8 mouse cellular contexts compared by ENCODE assay signal in genomic region chr13:21940213-21940612, GRCm38 (mm10). TPM values are rescaled to one million over a fixed set of nuclear protein-coding genes. Genes with fewer than 3 reads are reported as not detected.
DNase-seq lines count a peak whose midpoint lies in the region; ATAC-seq lines count a peak whose summit lies in the region.

No protein-coding gene starts in this region.

- H3K4me3 ChIP-seq in embryonic facial prominence, embryonic 12.5 days: peak overlapping the region; percentile 46
- H3K4me3 ChIP-seq in limb, embryonic 10.5 days: peak overlapping the region; percentile 58
- H3K4me3 ChIP-seq in midbrain, embryonic 12.5 days: peak overlapping the region; percentile 46

- ATAC-seq in embryonic facial prominence, embryonic 12.5 days (ENCODE audit: insufficient number of reproducible peaks, insufficient read depth, low FRiP score, low TSS enrichment): peak; percentile 65
- peak; percentile 44 for ATAC-seq in midbrain, embryonic 12.5 days (ENCODE audit: low FRiP score, low read depth)

- 0% methylated on average over 19 of the region's 19 CpGs for WGBS in embryonic facial prominence, embryonic 12.5 days
- WGBS in limb, embryonic 10.5 days: under 1% methylated on average over 19 of the region's 19 CpGs
- under 1% methylated on average over 19 of the region's 19 CpGs for WGBS in midbrain, embryonic 12.5 days

- no peak overlapping the region; the same call in 1 of the 2 replicates for H3K9ac ChIP-seq in embryonic facial prominence, embryonic 12.5 days
- no peak overlapping the region for H3K9ac ChIP-seq in midbrain, embryonic 12.5 days (replicated peaks)

- peak overlapping the region; percentile 55 for H3K4me2 ChIP-seq in embryonic facial prominence, embryonic 12.5 days (replicated peaks)
- H3K4me2 ChIP-seq in midbrain, embryonic 12.5 days (replicated peaks): peak overlapping the region; percentile 48

- no peaks in the 10 kb centered on the region for H3K36me3 ChIP-seq in embryonic facial prominence, embryonic 12.5 days
- no peaks in the 10 kb centered on the region for H3K36me3 ChIP-seq in limb, embryonic 10.5 days
- H3K36me3 ChIP-seq in midbrain, embryonic 12.5 days: no peaks in the 10 kb centered on the region

- H3K4me1 ChIP-seq in embryonic facial prominence, embryonic 12.5 days: 0 out of 2 replicates have a peak, but pooled peaks cover 3% of the 10 kb centered on the region
- peaks cover 12% of the 10 kb centered on the region for H3K4me1 ChIP-seq in limb, embryonic 10.5 days
- no peaks in the 10 kb centered on the region for H3K4me1 ChIP-seq in midbrain, embryonic 12.5 days

- H3K27me3 ChIP-seq in embryonic facial prominence, embryonic 12.5 days: no peaks in the 10 kb centered on the region
- H3K27me3 ChIP-seq in limb, embryonic 10.5 days (ENCODE audit: low read depth, poor library complexity, severe bottlenecking): no peaks in the 10 kb centered on the region
- no peaks in the 10 kb centered on the region; the same call in 1 of the 2 replicates for H3K27me3 ChIP-seq in midbrain, embryonic 12.5 days

- peak overlapping the region; percentile 17; the same call in 1 of the 2 replicates for H3K27ac ChIP-seq in embryonic facial prominence, embryonic 12.5 days
- 0 out of 2 replicates have a peak overlapping the region, but pooled peaks have one; percentile 36 for H3K27ac ChIP-seq in limb, embryonic 10.5 days
- H3K27ac ChIP-seq in midbrain, embryonic 12.5 days (replicated peaks): no peak overlapping the region

- no peaks in the 10 kb centered on the region for H3K9me3 ChIP-seq in embryonic facial prominence, embryonic 12.5 days
- H3K9me3 ChIP-seq in limb, embryonic 10.5 days (replicated peaks): no peaks in the 10 kb centered on the region
- no peaks in the 10 kb centered on the region for H3K9me3 ChIP-seq in midbrain, embryonic 12.5 days

- DNase-seq in 3134 (ENCODE audit: extremely low read depth, insufficient read length, low spot score): peak; percentile 84
- DNase-seq in adrenal gland, postnatal 36 days: peak; percentile 88 to 90
- DNase-seq in heart, adult 18-20 months: peak; percentile 93 to 97
- peak; percentile 88 for DNase-seq in kidney, adult 18-20 months
- peak; percentile 90 for DNase-seq in limb, embryonic 10.5 days (ENCODE audit: low spot score)
- peak; percentile 85 for DNase-seq in skeletal muscle tissue, adult 2 months (ENCODE audit: low read depth, low spot score)

RNA-seq across cellular contexts. Expression of gene Zfp184, which starts 4.7 kb away (rescaled TPM):
- total RNA-seq in adrenal gland, postnatal 36 days (2021): 1 to 10 TPM; 1.5 to 1.6 TPM
- polyA plus RNA-seq in embryonic facial prominence, embryonic 12.5 days (2016; fragmentation: Nextera tagmentation; extraction: Ambion mirVana): 21.7 and 23.6 TPM in 2 replicates
- 1 to 10 TPM in 1 of 2 experiments, under 1 TPM in 1; 0.67 to 1.3 TPM for total RNA-seq in heart, adult 18-20 months (2021)
- polyA plus RNA-seq in limb, embryonic 10.5 days (2016; fragmentation: Nextera tagmentation; extraction: Ambion mirVana): 22.4 and 27.0 TPM in 2 replicates
- 22.3 and 24.2 TPM in 2 replicates for polyA plus RNA-seq in midbrain, embryonic 12.5 days (2016; fragmentation: Nextera tagmentation; extraction: Ambion mirVana)

RNA-seq across cellular contexts. Expression of gene Pom121l2, which starts 40.8 kb away (rescaled TPM):
- not detected for total RNA-seq in adrenal gland, postnatal 36 days (2021)
- 0.33 TPM in 1 of 2 replicates, not detected in the other for polyA plus RNA-seq in embryonic facial prominence, embryonic 12.5 days (2016; fragmentation: Nextera tagmentation; extraction: Ambion mirVana)
- not detected for total RNA-seq in heart, adult 18-20 months (2021)
- polyA plus RNA-seq in limb, embryonic 10.5 days (2016; fragmentation: Nextera tagmentation; extraction: Ambion mirVana): 0.14 and 0.28 TPM in 2 replicates
- not detected in 2 replicates for polyA plus RNA-seq in midbrain, embryonic 12.5 days (2016; fragmentation: Nextera tagmentation; extraction: Ambion mirVana)
